Mouse (Mus musculus) ES-Bruce4 (cell line): ENCODE results near the gene Tmem189. TPM values are rescaled to one million over a fixed set of nuclear protein-coding genes. Genes with fewer than 3 reads are reported as not detected.

Experiments
- H3K27ac ChIP-seq: 2 replicates; pipeline ENCODE4 v1.5.1; 2012; ENCODE audit warnings: low read length, inconsistent platforms; ENCODE audit not compliant: insufficient read depth
- H3K27me3 ChIP-seq: 2 replicates; pipeline ENCODE4 v1.6.1; 2012; ENCODE audit warnings: mild to moderate bottlenecking, low read length, inconsistent platforms; ENCODE audit not compliant: control insufficient read depth, poor library complexity, insufficient read depth, severe bottlenecking
- H3K36me3 ChIP-seq: 2 replicates; pipeline ENCODE4 v1.6.1; 2012; ENCODE audit warnings: inconsistent platforms, mild to moderate bottlenecking, low read length, moderate library complexity; ENCODE audit not compliant: control insufficient read depth, poor library complexity, insufficient read depth, severe bottlenecking
- H3K4me1 ChIP-seq: one replicate; pipeline ENCODE4 v1.8.1; 2011; ENCODE audit warnings: low read length; ENCODE audit not compliant: control insufficient read depth, insufficient read depth
- H3K4me3 ChIP-seq: 2 replicates; pipeline ENCODE4 v1.5.1; 2011; ENCODE audit warnings: low read depth, mild to moderate bottlenecking, low read length
- H3K9ac ChIP-seq: 2 replicates; pipeline ENCODE4 v1.6.1; 2012; ENCODE audit warnings: low read depth, mild to moderate bottlenecking, inconsistent platforms; ENCODE audit not compliant: poor library complexity, severe bottlenecking
- H3K9me3 ChIP-seq: replicated peaks from 2 replicates; pipeline ENCODE4 v1.6.1; 2012; ENCODE audit warnings: mild to moderate bottlenecking, low read length, inconsistent platforms; ENCODE audit not compliant: control insufficient read depth, poor library complexity, insufficient read depth, severe bottlenecking
- CTCF ChIP-seq: IDR thresholded peaks from one replicate; pipeline ENCODE4 v1.8.1; 2011; ENCODE audit warnings: low read depth, low read length
- EP300 ChIP-seq: IDR thresholded peaks from 2 replicates; pipeline ENCODE4 v1.6.1; 2011; ENCODE audit warnings: low read depth, low read length; ENCODE audit not compliant: insufficient read depth
- POLR2A ChIP-seq: IDR thresholded peaks from one replicate; pipeline ENCODE4 v1.8.1; 2011; ENCODE audit warnings: low read length; ENCODE audit not compliant: insufficient read depth
- polyA plus RNA-seq: library from polyadenylated mRNA; stranded (reverse); fragments of >200 nt; gene quantifications from 2 replicates; pipeline ENCODE4 v1.2.4, GENCODE M21; 2011; ENCODE audit warnings: low read depth; ENCODE audit not compliant: missing spikeins, insufficient read depth, insufficient read length

Gene Tmem189
- polyA plus RNA-seq, 1 experiment, result 45.6 TPM

GRCm38 (mm10) chr2:167628872-167629271 lies 60.8 kb downstream of the Tmem189 start:
- Histone ChIP-seq H3K27ac (no peak overlapping the region), H3K9ac (no peak overlapping the region), H3K4me3 (no peak overlapping the region), H3K36me3 (peaks cover 2% of the 10 kb centered on the region; the same call in 1 of the 2 replicates), H3K4me1 (peaks cover 8% of the 10 kb centered on the region), H3K9me3 (no peaks in the 10 kb centered on the region), H3K27me3 (no peaks in the 10 kb centered on the region)
- TF ChIP-seq POLR2A (no peak), EP300 (no peak), CTCF (no peak)

DNA sequence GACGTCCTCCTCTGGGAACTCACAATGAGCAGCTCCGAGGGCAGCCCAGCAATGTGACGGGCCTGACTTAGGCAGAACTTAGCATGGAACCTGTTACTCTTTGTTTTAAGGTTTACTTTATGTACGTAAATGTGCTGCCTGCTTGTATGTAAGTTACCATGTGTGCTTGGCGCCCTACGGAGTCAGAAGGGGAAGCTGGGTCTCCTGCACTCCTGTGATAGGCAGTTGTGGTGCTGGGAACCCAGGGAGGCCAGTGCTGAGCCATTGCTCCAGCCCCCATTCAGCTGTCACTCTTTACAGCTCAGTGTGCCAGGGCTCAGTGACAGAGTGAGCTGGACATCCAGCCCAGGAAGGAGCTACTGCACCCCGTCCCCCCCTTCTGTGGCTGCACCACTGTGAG lies 62.6 kb downstream of the Tmem189 start:
- no peak overlapping the region for H3K4me3 ChIP-seq
- TF ChIP-seq POLR2A (no peak), EP300 (no peak), CTCF (no peak)
- peaks cover 4% of the 10 kb centered on the region; the same call in 1 of the 2 replicates for H3K36me3 ChIP-seq
- H3K4me1 ChIP-seq, result peaks cover 7% of the 10 kb centered on the region
- no peak overlapping the region for H3K9ac ChIP-seq
- H3K9me3 ChIP-seq, result no peaks in the 10 kb centered on the region
- H3K27me3 ChIP-seq, result no peaks in the 10 kb centered on the region
- H3K27ac ChIP-seq, result no peak overlapping the region

- Histone ChIP-seq H3K9me3 (no peaks in the 10 kb centered on the region), H3K4me1 (peaks cover 8% of the 10 kb centered on the region), H3K27ac (no peak overlapping the region), H3K27me3 (no peaks in the 10 kb centered on the region), H3K4me3 (no peak overlapping the region), H3K9ac (no peak overlapping the region), H3K36me3 (peaks cover 4% of the 10 kb centered on the region; the same call in 1 of the 2 replicates)
- TF ChIP-seq POLR2A (no peak), CTCF (no peak), EP300 (no peak)
These were observed 64.0 kb downstream of the Tmem189 start for GRCm38 (mm10) chr2:167625670-167626069.

DNA sequence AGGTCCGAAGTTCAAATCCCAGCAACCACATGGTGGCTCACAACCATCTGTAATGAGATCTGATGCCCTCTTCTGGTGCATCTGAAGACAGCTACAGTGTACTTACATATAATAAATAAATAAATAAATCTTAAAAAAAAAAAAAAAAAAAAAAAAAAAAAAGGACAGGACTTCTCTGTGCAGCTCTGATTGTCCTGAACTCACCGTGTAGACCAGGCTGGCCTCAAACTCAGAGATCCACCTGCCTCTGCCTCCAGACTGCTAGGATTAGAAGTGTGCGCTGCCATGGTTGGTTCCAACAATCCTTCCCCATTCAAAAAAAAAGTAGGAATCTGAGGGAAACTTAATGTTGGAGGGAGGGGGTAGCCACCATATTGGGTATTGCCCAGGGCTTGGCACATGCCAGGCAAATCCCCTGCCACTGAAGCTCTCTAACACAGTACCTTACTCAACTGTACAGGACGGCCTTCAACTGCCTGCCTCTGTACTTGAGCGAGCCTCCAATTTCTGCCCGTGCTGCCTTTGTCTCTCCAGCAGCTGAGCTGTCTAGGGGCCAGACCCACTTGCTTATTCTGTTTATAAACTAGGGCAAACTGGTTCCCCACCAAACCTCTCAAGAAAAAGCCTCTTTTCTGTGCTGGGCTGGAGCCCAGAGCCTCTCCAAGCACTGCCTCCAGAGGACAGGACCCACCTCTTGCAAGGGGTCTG lies 65.1 kb downstream of the Tmem189 start:
- Histone ChIP-seq H3K4me1 (peaks cover 3% of the 10 kb centered on the region), H3K36me3 (peaks cover 4% of the 10 kb centered on the region; the same call in 1 of the 2 replicates)

GRCm38 (mm10) chr2:167622965-167623364 lies 66.7 kb downstream of the Tmem189 start:
- no peak overlapping the region for H3K9ac ChIP-seq
- no peaks in the 10 kb centered on the region for H3K27me3 ChIP-seq
- peaks cover 3% of the 10 kb centered on the region for H3K4me1 ChIP-seq
- H3K4me3 ChIP-seq, result no peak overlapping the region
- H3K9me3 ChIP-seq, result no peaks in the 10 kb centered on the region
- no peak overlapping the region for H3K27ac ChIP-seq
- TF ChIP-seq POLR2A, result no peak
- TF ChIP-seq EP300, result no peak
- no peak for TF ChIP-seq CTCF
- 0 out of 2 replicates have a peak, but pooled peaks cover 2% of the 10 kb centered on the region for H3K36me3 ChIP-seq

More for the DNA sequence above, 65.1 kb downstream of the Tmem189 start:
- Histone ChIP-seq H3K27me3 (no peaks in the 10 kb centered on the region), H3K4me3 (no peak overlapping the region), H3K9me3 (no peaks in the 10 kb centered on the region), H3K9ac (no peak overlapping the region), H3K27ac (no peak overlapping the region)
- TF ChIP-seq CTCF (no peak), EP300 (no peak), POLR2A (no peak)

DNA sequence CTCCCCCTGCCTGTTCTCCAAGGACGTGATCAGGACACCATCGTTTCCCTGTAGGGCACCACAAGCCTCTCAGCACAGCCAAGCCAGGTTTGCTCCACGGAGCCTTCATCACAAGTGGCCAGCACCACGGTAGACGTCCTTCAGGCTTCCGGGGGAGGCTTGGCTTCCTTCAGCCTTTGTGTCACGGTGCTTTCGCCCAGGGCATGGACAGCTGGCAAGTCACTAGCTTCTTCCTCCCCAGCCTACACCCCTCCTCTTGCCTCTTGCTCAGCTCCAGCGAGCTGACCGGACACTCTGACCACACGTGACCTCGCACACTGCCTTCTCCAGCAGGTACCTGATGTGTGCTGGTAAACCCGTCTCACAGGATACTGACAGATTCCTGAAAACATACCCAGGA lies 67.3 kb downstream of the Tmem189 start:
- Histone ChIP-seq H3K9ac (no peak overlapping the region), H3K4me1 (peaks cover 3% of the 10 kb centered on the region), H3K27ac (no peak overlapping the region), H3K36me3 (0 out of 2 replicates have a peak, but pooled peaks cover 2% of the 10 kb centered on the region), H3K27me3 (no peaks in the 10 kb centered on the region), H3K9me3 (no peaks in the 10 kb centered on the region), H3K4me3 (no peak overlapping the region)
- no peak for TF ChIP-seq POLR2A
- TF ChIP-seq EP300, result no peak
- no peak for TF ChIP-seq CTCF
